Mouse (Mus musculus) megakaryocyte, adult 5-6 weeks (primary cell): ENCODE measurements around the gene Aifm3. TPM values are rescaled to one million over a fixed set of nuclear protein-coding genes. Genes with fewer than 3 reads are reported as not detected.
A peak's percentile ranks its signal among the peaks of the same experiment; 100 is the strongest.

Source experiments
- ATAC-seq: 2 replicates; pipeline ENCODE4 v1.8.0; 2016; ENCODE audit warnings: mild to moderate bottlenecking, inconsistent platforms; ENCODE audit not compliant: poor library complexity, severe bottlenecking
- total RNA-seq, 2 experiments: library from RNA; stranded (forward) in 1 of 2; stranded (reverse) in 1 of 2; fragments of 153-499, 151-499 nt in 1 of 2; fragments of 221-1000, 200-1000 nt in 1 of 2; gene quantifications; 2 replicates each; pipeline versions ENCODE4 v1.2.3 to v1.2.4; 2015 to 2017

Aifm3 gene
- total RNA-seq (2015) (not detected in 2 replicates), total RNA-seq (2017) (not detected in 2 replicates)

GRCm38 (mm10) chr16:17489469-17490111, at the start of gene Aifm3:
Gene Aifm3, plus strand, starts transcription at chr16:17489611.
- peak; percentile 40 for ATAC-seq

DNA sequence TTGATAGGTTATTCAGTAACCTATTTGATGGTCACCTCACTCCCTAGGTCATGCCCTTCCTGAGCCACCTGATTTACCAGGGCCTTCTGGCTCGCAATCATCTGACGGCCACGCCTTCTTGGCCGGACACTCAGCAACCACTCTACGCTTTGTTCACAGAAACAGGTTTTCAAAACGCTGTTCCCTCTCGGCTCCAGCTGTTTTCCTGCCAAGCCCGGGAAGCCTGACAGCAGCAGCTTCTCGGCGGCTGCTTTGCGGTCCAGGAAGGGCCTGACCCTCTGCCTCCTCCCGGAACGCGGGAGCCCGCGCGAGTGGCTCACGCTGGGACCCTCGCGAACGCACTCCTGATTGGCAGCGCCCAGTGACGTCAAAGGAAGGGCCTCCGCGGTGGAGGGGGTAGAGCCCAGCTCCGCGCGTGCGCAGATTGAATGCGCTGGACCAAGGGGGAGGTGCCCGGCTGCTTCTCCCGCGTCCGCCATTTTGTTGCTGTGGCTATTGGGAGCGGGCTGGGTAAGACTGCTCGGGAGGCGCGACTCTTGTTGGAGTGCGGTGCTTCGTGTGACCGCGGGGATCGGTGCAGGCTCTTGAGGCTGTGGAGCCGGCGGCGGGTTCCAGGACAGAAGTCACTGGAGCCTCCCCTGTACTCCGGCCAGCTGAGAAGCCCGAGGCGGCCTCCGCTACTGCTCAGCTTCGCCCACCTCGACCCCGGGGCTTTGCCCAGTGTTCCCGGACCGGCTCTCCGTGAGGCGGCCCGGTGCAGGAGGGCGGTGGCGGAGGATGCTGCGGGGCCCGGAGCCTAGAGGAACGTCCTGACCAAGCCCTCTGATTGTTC, 37.7 kb upstream of the Aifm3 start, which contains the start of gene Crkl:
Gene Crkl (plus strand): TSS at position 447 of the 832 bp plus-strand sequence.
- ATAC-seq = peak; percentile 95

- ATAC-seq = peak; percentile 34
These were observed 37.1 kb upstream of the Aifm3 start for GRCm38 (mm10) chr16:17452373-17452715.

- ATAC-seq = no peak
These were observed 32.5 kb upstream of the Aifm3 start for GRCm38 (mm10) chr16:17456901-17457300.

DNA sequence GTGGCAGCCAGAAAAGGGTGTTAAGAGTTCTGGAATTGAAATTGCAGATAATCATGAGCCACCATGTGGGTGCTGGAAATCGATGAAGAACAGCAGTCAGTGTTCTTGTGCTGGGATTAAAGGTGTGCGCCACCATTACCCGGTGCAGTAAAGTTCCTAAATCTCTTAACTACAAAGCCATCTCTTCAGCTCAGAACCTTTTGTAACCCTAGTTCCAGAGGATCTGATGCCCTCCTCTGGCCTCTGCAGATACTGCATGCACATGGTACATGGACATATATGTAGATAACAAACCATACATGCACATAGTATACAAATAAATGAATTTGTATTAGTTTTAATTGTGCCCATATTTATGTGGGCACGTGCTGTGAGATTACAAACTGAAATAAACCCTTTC, 29.2 kb upstream of the Aifm3 start:
- ATAC-seq = peak; percentile 75

GRCm38 (mm10) chr16:17461596-17461995, 27.8 kb upstream of the Aifm3 start:
- no peak for ATAC-seq

DNA sequence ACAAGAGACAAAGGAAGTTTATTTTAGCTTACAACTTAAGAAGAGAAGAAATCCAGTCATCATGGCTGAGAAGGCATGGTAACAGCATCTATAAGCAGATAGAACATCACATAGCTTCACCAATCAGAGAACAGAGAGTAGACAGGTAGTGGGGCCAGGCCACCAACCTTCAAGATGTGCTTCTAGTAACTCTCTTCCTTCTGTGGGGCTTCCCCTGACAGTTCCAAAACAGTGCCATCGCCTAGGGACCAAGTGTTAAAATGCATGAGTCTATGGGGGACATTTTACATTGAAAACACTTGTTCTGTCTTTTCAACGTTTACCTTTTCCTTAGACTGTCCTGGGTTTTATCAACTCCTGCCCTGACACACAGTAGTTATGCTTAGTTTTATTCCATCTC, 26.2 kb upstream of the Aifm3 start:
- ATAC-seq = no peak

DNA sequence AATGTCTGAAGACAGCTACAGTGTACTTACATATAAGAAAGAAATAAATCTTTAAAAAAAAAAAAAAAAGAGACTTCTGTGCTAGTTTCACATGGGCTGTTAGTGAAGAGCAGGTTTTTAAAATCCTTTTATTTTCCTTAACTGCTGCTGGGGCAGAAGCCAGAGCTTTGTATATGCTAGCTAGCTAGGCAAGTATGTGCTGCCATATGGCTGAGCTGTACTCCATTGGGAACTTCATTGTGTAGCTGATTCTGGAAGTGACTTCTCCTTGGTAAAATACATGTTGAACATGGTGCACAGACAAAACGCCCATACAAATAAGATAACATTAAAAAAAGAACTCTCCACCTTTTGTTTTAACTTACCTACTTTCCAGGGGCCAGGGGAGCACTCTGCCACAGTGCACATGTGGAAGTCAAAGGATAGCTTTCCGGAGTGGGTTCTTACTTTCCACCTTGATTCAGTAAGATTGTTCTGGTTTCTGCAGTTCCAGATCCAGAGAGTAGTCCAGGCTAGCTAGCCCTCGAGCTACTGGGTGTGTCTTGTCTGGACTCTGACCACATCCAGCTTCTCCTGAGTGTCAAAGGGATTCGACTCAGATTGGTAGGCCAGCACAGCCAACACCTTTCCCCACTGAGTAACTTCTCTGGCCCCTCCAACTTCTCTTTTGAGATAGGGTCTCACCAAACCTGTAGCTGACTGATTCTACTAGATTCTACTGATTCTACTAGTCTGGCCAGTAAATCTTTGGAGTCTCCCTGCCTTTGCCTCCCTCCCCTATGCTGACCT, 22.3 kb upstream of the Aifm3 start:
- no peak for ATAC-seq

GRCm38 (mm10) chr16:17472498-17472897, 16.9 kb upstream of the Aifm3 start:
- ATAC-seq = no peak

DNA sequence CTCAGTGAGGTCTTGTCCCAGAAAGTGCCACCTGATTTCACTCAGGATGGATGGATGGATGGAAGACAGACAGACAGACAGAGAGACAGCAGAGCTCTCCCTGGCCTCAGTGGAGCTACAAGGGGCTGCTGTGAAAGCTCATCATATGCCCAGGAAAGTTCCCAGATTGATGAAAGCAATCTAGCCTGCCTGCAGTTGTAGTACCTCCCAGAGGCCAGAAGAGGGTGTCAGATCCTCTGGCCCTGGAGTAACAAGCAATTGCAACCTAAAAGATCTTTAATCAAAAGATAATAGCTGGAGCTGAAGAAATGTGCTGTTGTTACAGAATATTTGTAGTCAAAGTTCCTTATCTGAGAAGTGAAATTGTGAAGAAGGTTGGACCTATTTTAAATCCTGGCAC, 15.3 kb upstream of the Aifm3 start:
- no peak for ATAC-seq

- no peak for ATAC-seq
These were observed 14.7 kb upstream of the Aifm3 start for GRCm38 (mm10) chr16:17474761-17475160.

GRCm38 (mm10) chr16:17475326-17475725, 14.1 kb upstream of the Aifm3 start:
- ATAC-seq = no peak

DNA sequence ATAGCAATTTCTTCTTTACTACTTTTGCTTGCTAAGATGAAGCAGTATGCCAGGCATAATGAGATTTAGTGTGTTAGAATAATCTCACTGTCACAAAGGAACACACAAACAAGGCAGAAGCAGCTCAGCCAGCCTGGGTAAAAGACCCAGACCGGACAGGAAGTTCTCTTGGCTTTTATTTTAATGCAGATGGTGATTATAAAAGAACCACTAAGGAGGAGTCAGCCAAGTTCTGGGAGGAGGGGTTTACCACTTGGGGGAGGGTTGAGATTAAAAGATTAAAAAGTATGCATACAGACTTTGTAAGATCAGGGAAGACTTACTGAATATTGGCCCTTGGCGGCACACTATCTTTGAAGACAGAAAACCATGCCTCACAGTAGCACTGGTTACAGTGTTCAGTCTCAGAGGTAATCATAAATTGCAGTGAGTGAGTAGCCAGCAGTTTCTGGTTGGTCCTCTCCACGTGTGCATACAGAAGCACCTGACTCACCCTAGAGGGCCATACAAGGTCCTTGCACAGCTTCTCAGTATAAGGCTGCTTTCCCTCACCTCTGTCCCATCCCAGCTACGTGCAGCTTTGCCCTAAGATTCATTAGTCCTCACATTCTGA, 11.0 kb upstream of the Aifm3 start:
- ATAC-seq = no peak

GRCm38 (mm10) chr16:17481465-17481864, 7.9 kb upstream of the Aifm3 start:
- no peak for ATAC-seq

DNA sequence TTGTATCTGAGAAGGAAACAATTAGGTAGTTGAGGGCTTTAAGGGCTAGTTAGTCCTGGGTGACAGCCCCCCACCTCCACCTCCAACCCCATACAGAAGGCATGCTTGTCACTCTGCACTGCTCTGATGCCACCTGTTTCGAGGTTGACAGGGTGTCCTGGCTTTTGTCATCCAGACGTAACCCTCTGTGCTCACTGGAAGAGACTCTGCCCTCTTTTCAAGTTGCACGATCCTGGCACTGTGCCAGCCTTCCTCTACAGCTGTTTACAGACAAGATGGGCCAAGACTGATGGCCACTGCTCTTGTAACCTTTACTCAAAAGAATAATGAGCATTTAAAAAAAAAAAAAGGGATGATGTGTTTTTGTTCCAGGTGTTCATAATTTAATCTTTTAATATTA, 2.9 kb upstream of the Aifm3 start:
- ATAC-seq = no peak

DNA sequence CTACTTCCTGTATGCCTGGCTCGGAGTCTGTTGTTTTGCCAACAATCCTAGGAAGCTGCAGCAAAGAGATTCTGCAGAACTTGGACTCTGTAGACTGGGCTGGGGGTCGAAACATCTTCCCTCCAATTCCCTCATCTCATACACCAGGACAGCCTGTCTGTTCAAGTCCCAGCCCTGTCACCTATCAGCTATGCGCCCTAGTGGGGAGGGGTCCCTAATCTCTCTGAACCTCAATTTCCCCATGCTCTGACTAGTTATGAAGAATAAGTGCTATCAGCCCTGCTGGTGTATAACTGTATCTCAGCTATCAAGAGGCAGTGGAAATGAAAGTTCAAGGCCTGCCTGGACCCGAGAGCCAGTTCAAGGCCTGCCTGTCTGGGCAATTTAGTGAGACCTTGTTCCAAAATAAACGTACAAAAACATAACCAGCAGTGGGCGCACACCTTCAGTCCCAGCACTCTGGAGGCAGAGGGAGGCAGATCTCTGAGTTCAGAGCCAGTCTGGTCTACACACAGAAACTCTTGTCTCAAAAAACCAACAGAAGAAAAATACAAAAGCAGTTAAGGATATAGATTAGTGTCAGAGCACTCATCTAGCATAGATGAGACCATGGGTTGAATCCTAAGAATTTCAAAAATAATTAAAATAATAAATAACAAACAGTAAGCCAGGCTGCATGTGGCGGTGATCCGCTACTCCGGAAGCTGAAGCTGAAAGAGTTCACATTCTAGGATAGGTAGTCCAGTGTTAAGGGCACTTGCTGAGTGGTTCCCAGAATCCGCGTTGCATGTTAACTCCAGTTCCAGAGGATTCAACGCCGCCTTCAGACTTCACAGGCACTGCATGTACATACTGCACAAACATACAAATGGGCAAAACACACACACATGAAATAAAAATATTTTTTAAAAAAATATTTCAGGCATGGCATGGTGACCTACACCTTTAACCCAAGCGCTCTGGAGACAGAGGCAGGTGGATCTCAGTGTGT, 638 bp upstream of the Aifm3 start:
- ATAC-seq = no peak

GRCm38 (mm10) chr16:17491154-17491553, 1.7 kb downstream of the Aifm3 start:
- ATAC-seq = no peak

DNA sequence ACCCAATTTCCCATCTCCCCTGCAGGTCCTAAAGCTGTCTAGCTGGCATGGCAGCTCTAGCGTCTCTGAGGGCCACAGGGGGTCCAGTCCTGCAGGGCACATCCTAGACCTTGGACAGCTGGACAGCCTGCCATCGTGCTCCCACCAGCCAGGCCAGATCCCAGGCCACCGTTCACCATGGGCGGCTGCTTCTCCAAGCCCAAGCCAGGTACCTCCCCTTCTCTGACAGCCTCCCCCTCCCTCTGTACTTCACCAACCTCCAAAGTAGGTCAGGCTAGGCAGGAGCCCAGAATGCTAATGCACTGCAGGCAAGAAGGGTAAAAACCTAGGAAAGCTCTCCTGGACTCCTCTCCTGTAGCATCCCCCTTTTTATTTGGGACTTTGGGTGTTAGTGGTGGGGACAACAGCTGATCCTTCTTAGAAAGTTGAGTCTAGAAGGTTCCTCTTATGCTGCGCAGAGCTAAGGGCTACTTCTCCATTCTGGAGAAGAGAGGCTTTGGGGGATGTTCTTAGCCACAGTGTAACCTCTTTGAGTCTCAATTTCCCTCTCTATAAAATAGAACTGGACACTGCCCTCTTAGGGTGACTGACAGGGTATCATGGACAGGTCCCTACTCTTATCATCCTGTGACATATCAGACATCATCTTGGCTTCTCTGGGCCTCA, 2.6 kb downstream of the Aifm3 start:
- ATAC-seq = peak; percentile 75
